Mouse (Mus musculus) layer of hippocampus, adult 11-12 months (tissue): Measurements from ENCODE around the gene Sptssa.

ENCODE experiments used
- DNase-seq: peaks from one replicate; pipeline ENCODE4 v3.0.0; 2022; ENCODE audit warnings: low spot score

The Sptssa gene

DNA sequence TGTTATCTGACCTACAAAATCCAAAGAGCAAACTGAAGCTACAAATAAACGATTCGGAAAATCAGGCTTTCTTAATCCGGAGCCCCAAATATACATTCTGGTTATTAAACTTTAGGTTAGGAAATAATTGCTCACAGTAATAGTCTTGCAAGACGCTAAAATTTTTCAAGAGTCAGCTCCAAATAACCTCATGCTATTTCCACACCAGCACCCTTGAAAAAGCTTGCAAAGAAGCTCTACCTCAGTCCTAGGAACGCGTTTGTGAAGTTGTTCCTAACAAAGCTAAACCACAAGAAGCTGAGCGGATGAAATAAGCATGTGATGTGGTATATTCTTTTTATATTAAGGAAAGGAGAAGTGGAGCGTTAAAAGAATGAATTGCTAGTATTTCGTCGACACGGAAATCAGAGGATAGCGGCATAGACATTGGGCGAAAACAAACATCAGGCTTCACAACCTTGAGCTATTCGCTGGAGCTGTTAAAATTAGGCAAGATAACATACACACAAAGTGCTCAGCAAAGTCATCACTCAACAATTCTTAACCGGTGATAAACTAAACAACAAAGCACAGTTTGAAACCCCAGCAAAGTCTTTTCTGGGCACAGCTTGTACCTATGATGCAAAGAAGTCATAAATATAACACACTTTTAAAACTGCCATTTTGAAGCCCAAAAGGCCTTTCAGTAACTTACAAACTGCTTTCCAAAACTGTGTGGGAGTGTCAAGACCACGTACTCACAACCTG lies 908 bp downstream of the Sptssa start:
- no peak for DNase-seq

DNA sequence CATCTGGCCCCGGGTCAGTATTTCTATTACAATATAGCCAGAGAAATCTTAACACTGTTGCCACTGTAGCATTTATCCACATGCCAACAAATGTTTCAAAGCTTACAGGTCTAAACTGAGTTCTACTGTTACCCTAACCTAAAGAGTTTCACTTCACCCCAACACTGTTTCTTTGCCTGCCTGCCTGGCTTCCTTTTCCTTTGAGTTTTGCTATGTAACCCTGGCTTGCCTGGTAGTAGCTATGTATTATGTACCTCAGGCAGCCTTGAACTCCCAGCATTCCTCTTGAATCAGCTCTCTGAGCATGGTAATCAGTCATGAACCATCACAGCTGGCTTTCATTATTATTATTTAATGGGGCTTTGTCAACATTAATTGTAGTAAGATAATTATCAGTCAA lies 1.6 kb downstream of the Sptssa start:
- DNase-seq, result no peak

DNA sequence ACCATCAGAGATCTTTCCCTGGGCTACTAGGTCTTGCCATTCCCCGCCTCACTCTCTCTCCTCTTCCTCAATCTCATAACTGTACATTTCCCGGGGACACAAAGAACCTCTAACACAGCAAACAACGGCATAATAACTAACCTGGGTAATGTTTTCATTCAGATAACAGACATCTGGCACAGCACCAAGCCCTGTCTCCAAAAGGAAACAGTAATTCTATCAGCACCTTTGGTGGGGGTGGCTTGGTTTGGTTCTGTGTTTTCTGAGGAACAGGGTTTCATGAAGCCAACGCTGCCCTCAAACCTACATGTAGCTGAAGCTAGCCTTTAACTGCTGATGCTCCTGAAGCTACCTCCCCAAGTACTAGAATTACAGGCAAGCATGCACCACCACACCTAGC lies 2.2 kb downstream of the Sptssa start:
- no peak for DNase-seq

DNA sequence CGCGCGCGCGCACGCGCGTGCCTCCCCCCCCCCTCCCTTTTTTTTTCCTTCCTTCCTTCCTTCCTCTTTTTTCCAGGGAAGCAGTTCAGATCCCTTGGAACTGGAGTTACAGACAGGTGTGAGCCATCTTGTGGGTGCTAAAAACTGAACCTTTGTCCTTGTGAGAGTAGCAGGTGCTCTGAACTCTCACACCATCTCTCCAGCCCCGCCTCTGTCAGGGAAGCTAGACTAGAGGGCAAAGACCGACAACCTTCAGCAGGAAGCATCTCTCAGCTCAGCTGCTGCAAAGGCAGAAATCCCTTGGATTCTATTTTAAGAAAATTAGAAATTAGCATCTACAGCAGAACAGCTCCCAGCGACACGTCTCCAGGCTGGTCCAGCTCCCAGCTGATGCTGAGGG lies 4.0 kb downstream of the Sptssa start:
- no peak for DNase-seq

- no peak for DNase-seq
Observed at GRCm38 (mm10) chr12:54651820-54652219, 4.6 kb downstream of the Sptssa start.

GRCm38 (mm10) chr12:54651158-54651557 lies 5.2 kb downstream of the Sptssa start:
- DNase-seq, result no peak

DNA sequence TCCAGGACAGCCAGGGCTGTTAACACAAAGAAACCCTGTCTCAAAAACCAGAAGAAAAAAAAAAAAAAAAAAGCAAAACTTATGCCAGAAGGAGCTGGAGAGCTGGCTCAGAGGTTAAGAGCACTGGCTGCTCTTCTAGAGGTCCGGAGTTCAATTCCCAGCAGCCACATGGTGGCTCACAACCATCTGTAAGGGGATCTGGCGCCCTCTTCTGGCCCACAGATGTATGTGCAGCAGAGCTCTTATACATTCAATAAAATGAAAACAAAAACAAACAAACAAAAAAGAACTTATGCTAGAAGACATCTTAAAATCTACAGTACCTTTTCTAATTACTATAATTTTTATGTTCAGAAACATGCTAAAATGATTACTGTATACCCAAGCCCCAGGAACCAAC lies 11.4 kb downstream of the Sptssa start:
- DNase-seq, result no peak

GRCm38 (mm10) chr12:54643320-54643892 lies 13.0 kb downstream of the Sptssa start:
- DNase-seq, result no peak

DNA sequence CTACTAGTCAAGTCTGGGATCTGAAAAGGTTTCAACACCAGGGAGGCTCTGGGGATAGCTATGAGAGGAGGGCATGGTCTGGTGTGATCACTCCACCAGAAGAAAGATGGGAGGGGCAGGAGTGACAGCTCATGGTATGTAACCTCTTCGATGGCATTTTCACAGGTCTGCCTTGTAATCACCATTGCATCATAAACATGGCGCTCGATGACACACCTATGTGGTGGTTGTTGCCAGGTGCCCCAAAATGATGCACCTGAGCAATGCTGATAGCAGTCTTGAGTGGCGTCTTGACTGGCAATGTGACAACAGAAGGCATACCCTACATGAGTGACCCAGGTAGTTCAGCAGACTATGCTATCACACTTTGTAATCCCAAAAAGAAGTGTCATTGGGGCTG lies 15.0 kb downstream of the Sptssa start:
- DNase-seq, result no peak

DNA sequence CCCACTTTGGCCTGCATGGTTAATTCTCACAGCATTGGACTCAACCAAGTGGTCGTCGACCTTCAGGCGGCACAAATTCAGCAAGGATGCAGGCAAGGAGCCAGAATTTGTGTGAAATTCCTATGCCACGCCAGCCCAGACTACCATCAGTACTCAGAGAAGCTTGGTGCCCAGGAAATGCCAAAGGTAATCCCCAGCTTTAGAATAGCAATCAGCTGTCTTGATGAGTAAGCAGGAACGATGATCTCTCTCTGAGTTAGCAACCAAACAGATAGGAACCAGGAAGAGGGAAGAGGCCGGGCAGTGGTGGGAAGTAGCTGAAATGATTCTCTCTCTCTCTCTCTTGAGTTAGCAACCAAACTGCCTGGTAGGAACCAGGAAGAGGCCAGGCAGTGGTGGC lies 16.1 kb downstream of the Sptssa start:
- DNase-seq, result no peak

DNA sequence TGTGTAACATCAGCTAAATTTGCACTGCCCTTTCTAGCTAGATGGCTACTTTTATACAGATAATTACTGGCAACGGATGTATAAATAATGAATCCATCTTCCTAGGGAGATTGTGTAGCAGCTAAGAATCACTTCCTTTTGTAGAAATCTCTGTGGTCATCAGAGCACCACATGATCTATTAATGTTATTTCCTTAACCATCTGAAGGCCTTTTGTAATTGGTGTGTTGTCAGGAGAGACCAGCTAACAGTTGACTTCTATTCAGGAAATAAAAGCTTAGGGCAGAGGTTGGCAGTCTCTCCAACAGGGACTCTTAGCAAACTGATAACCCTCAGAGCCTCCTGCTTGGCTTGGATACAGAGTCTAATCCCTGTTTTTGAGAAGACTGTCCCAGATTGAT lies 19.3 kb downstream of the Sptssa start:
- DNase-seq, result no peak

- DNase-seq, result no peak
Observed at GRCm38 (mm10) chr12:54632141-54632540, 24.2 kb downstream of the Sptssa start.

DNA sequence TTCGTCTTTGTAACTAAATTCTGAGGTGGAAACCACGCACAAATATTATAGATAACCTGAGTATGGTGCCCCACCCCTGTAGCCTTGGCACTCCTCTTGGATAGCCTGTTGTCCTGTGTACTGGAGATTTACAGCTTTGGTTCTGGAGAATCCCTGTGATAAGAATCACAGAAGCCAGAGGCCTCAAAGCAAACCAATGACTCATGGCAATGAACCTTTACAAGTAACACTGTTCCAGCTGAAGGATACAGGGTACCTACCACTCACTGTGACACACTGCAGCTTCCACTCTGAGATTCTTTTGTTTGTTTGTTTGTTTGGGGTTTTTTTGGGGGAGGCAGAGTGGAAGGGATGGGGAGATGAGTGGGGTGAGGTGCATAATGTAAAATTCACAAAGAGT lies 34.4 kb downstream of the Sptssa start:
- no peak for DNase-seq

DNA sequence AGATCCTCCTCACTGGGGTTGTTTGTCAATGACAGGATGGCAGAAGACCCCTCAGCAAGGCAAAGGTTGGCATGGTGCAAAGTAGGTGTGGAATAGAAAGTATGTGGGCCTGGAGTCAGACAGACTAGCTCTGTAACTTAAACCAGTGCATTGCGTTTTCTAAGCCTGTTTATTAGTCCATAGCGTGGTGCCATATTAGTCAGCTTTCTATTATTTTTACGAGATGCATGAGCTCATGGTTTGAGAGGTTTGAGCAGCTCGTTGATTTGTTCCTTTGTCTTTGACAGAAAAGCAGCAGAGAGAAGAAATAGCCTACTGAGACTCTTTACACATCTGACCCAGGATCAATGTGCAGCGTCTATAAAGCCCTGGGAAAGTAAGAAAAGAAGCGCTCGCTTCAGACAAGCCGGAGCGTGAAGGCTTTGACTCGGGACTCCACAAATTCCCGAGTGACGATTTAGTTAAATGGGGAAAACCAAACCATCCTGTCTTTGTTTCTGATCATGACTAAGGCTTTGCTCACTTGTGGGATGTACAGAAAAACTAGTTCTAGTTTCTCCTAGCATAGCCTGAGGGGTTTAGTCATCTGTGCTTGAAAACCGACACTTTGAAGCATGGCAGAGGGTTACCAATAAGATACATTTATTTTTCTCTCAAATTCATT lies 36.2 kb downstream of the Sptssa start:
- DNase-seq, result no peak

DNA sequence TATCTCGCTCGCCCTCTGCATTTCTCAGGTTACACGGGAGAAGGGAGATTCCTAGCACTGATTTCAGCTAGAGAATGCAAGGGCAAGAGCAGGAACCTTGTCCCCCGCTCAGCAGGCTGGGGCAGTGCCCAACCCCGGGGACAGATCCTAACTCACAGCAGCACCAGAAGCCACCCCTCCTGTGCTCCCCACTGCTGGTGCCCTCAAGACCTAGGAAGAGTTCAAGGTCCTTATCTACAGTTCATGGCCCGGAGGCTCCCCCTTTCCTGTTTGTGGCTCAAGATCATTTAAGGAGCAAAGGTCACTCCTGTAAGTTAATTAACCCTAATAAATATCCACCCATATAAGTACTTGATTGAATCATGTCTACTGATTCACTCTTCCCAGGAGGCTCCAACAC lies 47.4 kb downstream of the Sptssa start:
- DNase-seq, result no peak

DNA sequence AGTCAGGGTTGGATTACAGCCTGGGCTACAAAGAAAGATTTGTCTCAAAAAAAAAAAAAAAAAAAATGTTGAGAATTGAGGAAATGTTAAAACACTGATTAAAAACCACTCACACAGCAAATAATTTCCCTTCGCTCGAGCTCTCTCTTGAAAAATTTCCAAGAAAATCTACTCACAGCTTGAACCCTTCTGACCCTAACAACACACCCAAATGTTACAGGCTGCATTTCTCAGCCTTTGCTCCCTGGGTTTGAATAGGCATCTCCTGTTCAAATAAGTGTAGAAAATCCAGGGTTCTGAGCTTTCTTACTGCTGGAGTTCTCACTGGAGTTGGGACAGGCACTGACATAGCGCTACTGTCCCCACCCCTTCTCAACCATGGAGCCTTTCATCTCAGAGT lies 51.2 kb downstream of the Sptssa start:
- no peak for DNase-seq

GRCm38 (mm10) chr12:54603542-54604167 lies 52.7 kb downstream of the Sptssa start:
- no peak for DNase-seq

DNA sequence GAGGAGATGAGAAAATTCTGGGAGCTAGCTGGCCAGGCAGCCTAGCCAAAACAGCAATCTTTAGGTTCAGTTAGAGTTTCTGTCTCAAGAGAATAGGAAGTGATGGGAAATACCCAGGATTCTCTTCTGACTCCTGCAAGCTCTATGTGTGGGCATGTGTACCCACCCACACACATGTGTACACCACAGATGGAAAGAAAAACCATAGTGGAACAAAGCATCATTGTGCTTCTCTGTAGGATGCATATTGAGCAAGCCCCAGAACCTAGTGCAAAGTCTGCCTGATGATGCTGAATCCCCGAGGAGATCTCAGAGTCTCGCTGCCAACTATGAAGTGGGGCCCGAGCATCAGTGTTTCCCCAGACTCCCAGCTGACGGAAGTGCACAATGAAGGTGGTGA lies 55.9 kb downstream of the Sptssa start:
- DNase-seq, result peak; percentile 74

DNA sequence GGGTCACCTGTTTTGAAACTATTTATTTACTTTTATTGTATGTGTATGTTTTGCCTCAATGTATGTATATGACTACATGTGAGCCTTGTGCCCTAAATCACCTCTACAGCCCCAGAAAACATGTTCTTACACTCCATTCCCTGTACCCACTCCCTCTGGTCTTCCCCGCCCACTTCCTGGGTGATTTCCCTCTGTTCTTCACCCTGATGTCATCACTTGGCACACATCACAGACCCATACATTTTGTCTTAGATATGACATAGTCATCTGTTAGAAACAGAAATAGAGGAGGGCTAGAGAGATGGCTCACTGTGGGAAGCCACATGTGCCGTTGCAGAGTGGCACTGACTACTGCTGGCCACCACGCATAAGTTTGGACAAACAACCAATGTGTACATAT lies 58.0 kb downstream of the Sptssa start:
- DNase-seq, result no peak

DNA sequence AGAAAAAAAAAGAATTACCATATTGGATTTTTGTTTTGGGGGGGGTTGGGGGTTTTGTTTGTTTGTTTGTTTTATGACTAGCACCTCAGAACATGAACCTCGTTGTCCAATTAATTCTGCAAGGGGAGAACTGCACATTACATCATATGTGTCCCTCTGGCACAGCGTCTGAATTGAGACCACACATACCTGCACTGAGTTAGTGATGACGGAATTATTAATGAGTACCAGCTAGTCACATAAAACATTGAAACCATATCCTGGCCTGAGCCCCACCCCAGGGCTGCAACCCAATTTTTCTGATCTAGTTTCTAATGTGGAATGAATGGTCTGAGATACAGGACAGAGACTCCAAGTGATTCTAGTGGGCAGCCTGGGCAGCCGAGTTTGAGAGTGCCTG lies 59.7 kb downstream of the Sptssa start:
- DNase-seq, result no peak
